Mouse (Mus musculus) heart, postnatal 0 days (tissue): ENCODE data around the gene Chd2.

Source experiments
- CTCF ChIP-seq: IDR thresholded peaks from 2 replicates; pipeline ENCODE4 v1.5.1; 2016; ENCODE audit warnings: antibody characterized with exemption, control low read depth, low read depth
- EP300 ChIP-seq: IDR thresholded peaks from 2 replicates; pipeline ENCODE4 v1.6.1; 2016; ENCODE audit warnings: antibody characterized with exemption, low read depth

DNA sequence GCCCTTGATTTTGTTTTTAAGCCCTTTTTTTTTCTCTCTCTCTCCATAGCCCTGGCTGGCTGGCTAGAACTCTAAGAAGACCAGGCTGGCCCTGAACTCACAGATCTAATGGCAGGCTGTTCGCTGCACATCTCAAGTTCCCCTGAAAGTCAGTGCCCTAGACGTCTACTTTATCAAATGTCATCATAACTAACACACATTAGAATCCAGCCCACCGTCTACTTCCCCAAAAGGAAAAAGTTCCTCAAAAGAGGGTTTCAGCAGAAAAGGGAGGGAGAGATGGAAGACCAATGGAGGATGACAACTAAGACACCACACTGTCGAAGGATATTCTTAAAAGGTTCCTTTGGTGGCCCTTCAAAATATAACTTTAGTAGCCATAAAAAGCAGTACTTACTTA is 14.4 kb downstream of the Chd2 start:
- no peak for TF ChIP-seq CTCF
- TF ChIP-seq EP300: no peak
